Mouse (Mus musculus) brain, embryonic 14.5 days (tissue): ENCODE results near the gene Chrm1.

ENCODE experiments used
- CTCF ChIP-seq: fragments of 200-500 bp; IDR thresholded peaks from 2 replicates; pipeline ENCODE4 v1.5.1; 2012; ENCODE audit warnings: inconsistent platforms, mild to moderate bottlenecking, moderate library complexity, borderline replicate concordance; ENCODE audit not compliant: insufficient read depth, insufficient read length; ENCODE audit errors: extremely low read depth
- POLR2A ChIP-seq: fragments of 200-500 bp; IDR thresholded peaks from 2 replicates; pipeline ENCODE4 v1.6.1; 2012; ENCODE audit warnings: mild to moderate bottlenecking, inconsistent platforms, borderline replicate concordance; ENCODE audit not compliant: poor library complexity, insufficient read depth, insufficient read length, severe bottlenecking; ENCODE audit errors: extremely low read depth

DNA sequence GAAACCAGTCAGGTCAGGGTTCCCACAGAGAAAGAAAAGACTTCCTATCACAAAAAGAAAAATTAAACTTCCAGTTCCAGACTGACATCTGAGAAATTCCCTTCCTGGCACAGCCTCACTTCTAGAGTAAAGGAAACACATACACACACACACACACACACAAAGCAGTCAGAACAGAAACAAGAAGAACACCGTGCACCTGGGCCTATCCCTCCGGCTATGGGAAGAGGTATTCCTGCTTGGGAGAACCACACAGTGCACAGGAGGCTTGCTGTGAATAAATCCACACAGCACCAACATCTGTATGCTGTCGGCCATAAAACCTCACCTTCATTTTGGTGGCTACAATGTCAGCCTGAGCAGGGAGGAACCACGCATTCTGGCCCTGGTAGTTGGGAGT lies 47.9 kb downstream of the Chrm1 start:
- TF ChIP-seq CTCF, result no peak
- TF ChIP-seq POLR2A, result no peak
